Mouse (Mus musculus) activated CD4-positive, CD25-positive, alpha-beta regulatory T cell, adult 4 months (primary cell): ENCODE measurements around the gene Gm28827. TPM values are rescaled to one million over a fixed set of nuclear protein-coding genes. Genes with fewer than 3 reads are reported as not detected.
"Not testable (repeated sequence)": the region's sequence is repeated elsewhere in the genome, so short reads cannot be mapped to it uniquely, and the experiment has no call there.

Experiments
- ATAC-seq: one replicate; pipeline ENCODE4 v1.8.0; 2017
- polyA plus RNA-seq, 2 experiments: library from polyadenylated mRNA; unstranded; fragments of 100-300 nt; shearing (Covaris generic); gene quantifications; one replicate each; pipeline ENCODE4 v1.2.1; 2017

Gene Gm28827
- not detected for polyA plus RNA-seq

- ATAC-seq = not testable (repeated sequence)
Observed at GRCm38 (mm10) chrY:83030647-83031046, at the start of gene Gm28827. Gene Gm28827 (plus strand): TSS chrY:83030947.
